Mouse (Mus musculus) hindbrain, embryonic 11.5 days (tissue): ENCODE data around the gene Exd1. TPM values are rescaled to one million over a fixed set of nuclear protein-coding genes. Genes with fewer than 3 reads are reported as not detected.
"Not testable (repeated sequence)": the region's sequence is repeated elsewhere in the genome, so short reads cannot be mapped to it uniquely, and the experiment has no call there.

Experiments
- ATAC-seq: fragments of 200-750 bp; cut with Nextera tagmentation; 2 replicates; pipeline ENCODE4 v1.8.0; 2017; ENCODE audit warnings: mild to moderate bottlenecking, moderate TSS enrichment, moderate library complexity; ENCODE audit not compliant: low FRiP score
- DNase-seq: peaks from one replicate; pipeline ENCODE4 v3.0.0-alpha.2; 2015; ENCODE audit warnings: low spot score
- H3K27ac ChIP-seq: fragments of 300-500 bp; sonication (generic); 2 replicates; pipeline ENCODE4 v1.5.1; 2014; ENCODE audit warnings: mild to moderate bottlenecking, low read depth, low read length
- H3K27me3 ChIP-seq: fragments of 300-500 bp; sonication (generic); 2 replicates; pipeline ENCODE4 v1.6.1; 2014; ENCODE audit warnings: mild to moderate bottlenecking, low read length, moderate library complexity, mixed read lengths; ENCODE audit not compliant: control insufficient read depth, insufficient read depth
- H3K36me3 ChIP-seq: fragments of 300-500 bp; sonication (generic); 2 replicates; pipeline ENCODE4 v1.6.1; 2014; ENCODE audit warnings: mild to moderate bottlenecking, low read length, moderate library complexity, mixed read lengths; ENCODE audit not compliant: control insufficient read depth, insufficient read depth
- H3K4me1 ChIP-seq: fragments of 300-500 bp; sonication (generic); replicated peaks from 2 replicates; pipeline ENCODE4 v1.6.1; 2014; ENCODE audit warnings: low read length, mixed read lengths; ENCODE audit not compliant: control insufficient read depth, insufficient read depth
- H3K4me2 ChIP-seq: fragments of 300-500 bp; sonication (generic); replicated peaks from 2 replicates; pipeline ENCODE4 v1.6.1; 2014; ENCODE audit warnings: mild to moderate bottlenecking, low read depth, low read length
- H3K4me3 ChIP-seq: fragments of 300-500 bp; sonication (generic); 2 replicates; pipeline ENCODE4 v1.5.1; 2014; ENCODE audit warnings: low read depth, low read length
- H3K9ac ChIP-seq: fragments of 300-500 bp; sonication (generic); 2 replicates; pipeline ENCODE4 v1.6.1; 2014; ENCODE audit warnings: low read depth, low read length
- H3K9me3 ChIP-seq: fragments of 300-500 bp; sonication (generic); 2 replicates; pipeline ENCODE4 v1.6.1; 2016; ENCODE audit warnings: low read length; ENCODE audit not compliant: control insufficient read depth
- WGBS: fragments of 180-500 bp; shearing (Covaris S2); extraction: QIAGEN DNeasy Blood & Tissue Kit; methylation state at CpG from one replicate; pipeline ENCODE4 v1.1.7; 2014; 5-methylcytosine and 5-hydroxymethylcytosine counted together
- polyA plus RNA-seq: library from polyadenylated mRNA; unstranded; fragments of >200 nt; fragmentation: Nextera tagmentation; extraction: Ambion mirVana; gene quantifications from 2 replicates; pipeline ENCODE4 v1.2.1, GENCODE M21; 2014

Gene Exd1
- polyA plus RNA-seq, 1 experiment from 2014 or later = 0.40 TPM

- DNase-seq (no peak), ATAC-seq (no peak)
- Histone ChIP-seq H3K9me3 (no peaks in the 10 kb centered on the region), H3K4me2 (no peak overlapping the region), H3K9ac (no peak overlapping the region), H3K27me3 (no peaks in the 10 kb centered on the region), H3K4me1 (no peaks in the 10 kb centered on the region), H3K27ac (no peak overlapping the region), H3K36me3 (no peaks in the 10 kb centered on the region), H3K4me3 (no peak overlapping the region)
- WGBS = 68% methylated on average over 5 of the region's 5 CpGs
Measured at GRCm38 (mm10) chr2:119516811-119517210, 30.6 kb downstream of the Exd1 start.

GRCm38 (mm10) chr2:119514026-119514522 lies 33.4 kb downstream of the Exd1 start:
- DNase-seq (no peak), ATAC-seq (no peak)
- Histone ChIP-seq H3K9me3 (no peaks in the 10 kb centered on the region), H3K36me3 (no peaks in the 10 kb centered on the region), H3K9ac (no peak overlapping the region), H3K4me3 (no peak overlapping the region), H3K27me3 (no peaks in the 10 kb centered on the region), H3K27ac (no peak overlapping the region), H3K4me2 (no peak overlapping the region), H3K4me1 (no peaks in the 10 kb centered on the region)
- 83% methylated on average over 3 of the region's 3 CpGs for WGBS

DNA sequence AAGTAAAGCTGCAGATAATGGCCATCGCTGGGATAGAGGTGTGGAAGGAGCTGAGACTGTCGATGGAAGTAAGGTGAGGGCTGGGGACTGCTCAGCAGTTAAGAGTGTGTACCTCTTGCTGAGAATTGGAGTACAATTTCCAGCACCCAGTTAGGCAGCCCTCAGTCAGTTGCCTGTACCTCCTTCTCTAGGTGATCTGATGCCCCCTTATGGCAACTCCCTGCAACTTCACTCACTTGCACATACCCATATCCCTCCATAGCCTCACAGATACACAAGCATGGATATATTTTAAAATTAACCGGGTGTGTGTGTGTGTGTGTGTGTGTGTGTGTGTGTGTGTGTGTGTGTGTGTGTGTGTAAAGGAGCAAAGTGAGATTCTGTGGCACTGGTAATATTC lies 35.1 kb downstream of the Exd1 start:
- ATAC-seq (no peak), DNase-seq (no peak)
- WGBS = 84% methylated on average over 3 of the region's 3 CpGs

GRCm38 (mm10) chr2:119510856-119511255 lies 36.6 kb downstream of the Exd1 start:
- Histone ChIP-seq H3K36me3 (no peaks in the 10 kb centered on the region), H3K4me3 (no peak overlapping the region), H3K4me1 (no peaks in the 10 kb centered on the region), H3K9me3 (no peaks in the 10 kb centered on the region), H3K4me2 (no peak overlapping the region), H3K9ac (no peak overlapping the region), H3K27ac (no peak overlapping the region), H3K27me3 (no peaks in the 10 kb centered on the region)
- ATAC-seq (no peak), DNase-seq (no peak)
- 75% methylated on average over 2 of the region's 2 CpGs for WGBS

More for the DNA sequence above, 35.1 kb downstream of the Exd1 start:
- no peak overlapping the region for H3K9ac ChIP-seq
- no peaks in the 10 kb centered on the region for H3K36me3 ChIP-seq
- H3K27ac ChIP-seq = no peak overlapping the region
- H3K4me2 ChIP-seq = no peak overlapping the region
- no peaks in the 10 kb centered on the region for H3K4me1 ChIP-seq
- H3K4me3 ChIP-seq = no peak overlapping the region
- H3K9me3 ChIP-seq = no peaks in the 10 kb centered on the region
- no peaks in the 10 kb centered on the region for H3K27me3 ChIP-seq

GRCm38 (mm10) chr2:119508518-119508917 lies 38.9 kb downstream of the Exd1 start:
- ATAC-seq, H3K27ac ChIP-seq, H3K9ac ChIP-seq, H3K4me2 ChIP-seq, H3K36me3 ChIP-seq, DNase-seq, H3K27me3 ChIP-seq, H3K4me3 ChIP-seq, H3K4me1 ChIP-seq, H3K9me3 ChIP-seq: not testable (repeated sequence)
- 62% methylated on average over 7 of the region's 7 CpGs for WGBS

GRCm38 (mm10) chr2:119507108-119507507 lies 40.3 kb downstream of the Exd1 start:
- no peak overlapping the region for H3K4me2 ChIP-seq
- H3K36me3 ChIP-seq = no peaks in the 10 kb centered on the region
- H3K27ac ChIP-seq = no peak overlapping the region
- no peaks in the 10 kb centered on the region for H3K27me3 ChIP-seq
- H3K9ac ChIP-seq = no peak overlapping the region
- ATAC-seq = no peak
- no peaks in the 10 kb centered on the region for H3K4me1 ChIP-seq
- no peak for DNase-seq
- H3K9me3 ChIP-seq = no peaks in the 10 kb centered on the region
- H3K4me3 ChIP-seq = no peak overlapping the region

DNA sequence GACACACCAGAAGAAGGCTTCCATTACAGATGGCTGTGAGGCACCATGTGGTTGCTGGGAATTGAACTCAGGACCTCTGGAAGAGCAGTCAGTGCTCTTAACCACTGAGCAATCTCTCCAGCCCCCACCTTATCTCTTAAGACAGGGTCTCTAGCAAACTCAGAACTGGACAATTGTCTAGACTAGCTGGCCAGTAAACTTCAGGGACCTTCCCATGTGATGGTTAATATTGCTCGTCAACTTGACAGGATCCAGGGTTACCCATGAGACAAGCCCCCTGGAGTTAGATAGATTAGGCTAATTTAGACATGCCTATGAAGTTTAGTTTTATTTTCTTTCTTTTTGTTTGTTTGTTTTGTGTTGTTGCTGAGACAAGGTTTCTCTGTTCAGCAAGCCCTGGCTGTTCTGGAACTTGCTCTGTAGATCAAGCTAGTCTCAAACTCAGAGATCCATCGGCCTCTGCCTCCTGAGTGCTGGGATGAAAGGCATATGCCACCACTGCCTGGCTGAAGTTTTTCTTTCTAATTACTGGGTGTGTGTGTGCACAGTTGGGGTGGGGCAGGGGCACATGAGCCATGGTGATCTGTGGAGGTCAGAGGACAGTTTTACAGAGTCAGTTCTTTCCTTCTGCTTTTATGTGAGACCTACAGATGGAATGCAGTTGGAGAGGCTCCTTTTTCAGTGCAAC lies 46.3 kb downstream of the Exd1 start:
- WGBS = 78% methylated on average over 2 of the region's 2 CpGs
- DNase-seq = no peak
- ATAC-seq = no peak
- Histone ChIP-seq H3K4me3 (no peak overlapping the region), H3K27me3 (no peaks in the 10 kb centered on the region), H3K9me3 (no peaks in the 10 kb centered on the region), H3K4me1 (no peaks in the 10 kb centered on the region), H3K27ac (no peak overlapping the region), H3K9ac (no peak overlapping the region), H3K4me2 (no peak overlapping the region), H3K36me3 (no peaks in the 10 kb centered on the region)

GRCm38 (mm10) chr2:119498859-119499258 lies 48.6 kb downstream of the Exd1 start:
- H3K4me2 ChIP-seq = no peak overlapping the region
- WGBS = 100% methylated on average over 2 of the region's 2 CpGs
- H3K4me1 ChIP-seq = no peaks in the 10 kb centered on the region
- no peak overlapping the region for H3K9ac ChIP-seq
- H3K27ac ChIP-seq = no peak overlapping the region
- H3K4me3 ChIP-seq = no peak overlapping the region
- no peaks in the 10 kb centered on the region for H3K9me3 ChIP-seq
- ATAC-seq = no peak
- no peaks in the 10 kb centered on the region for H3K36me3 ChIP-seq
- no peaks in the 10 kb centered on the region for H3K27me3 ChIP-seq
- DNase-seq = no peak

GRCm38 (mm10) chr2:119496082-119496481 lies 51.3 kb downstream of the Exd1 start:
- DNase-seq (no peak), ATAC-seq (no peak)
- WGBS = 91% methylated on average over 2 of the region's 2 CpGs
- no peak overlapping the region for H3K27ac ChIP-seq
- no peak overlapping the region for H3K4me3 ChIP-seq
- H3K4me1 ChIP-seq = no peaks in the 10 kb centered on the region
- no peak overlapping the region for H3K9ac ChIP-seq
- no peaks in the 10 kb centered on the region for H3K36me3 ChIP-seq
- no peaks in the 10 kb centered on the region for H3K27me3 ChIP-seq
- H3K4me2 ChIP-seq = no peak overlapping the region
- no peaks in the 10 kb centered on the region for H3K9me3 ChIP-seq
